Mouse (Mus musculus) liver, adult 2 months (tissue): ENCODE results near the gene Nfya. TPM values are rescaled to one million over a fixed set of nuclear protein-coding genes. Genes with fewer than 3 reads are reported as not detected.

Source experiments
- DNase-seq: peaks from one replicate; pipeline ENCODE4 v3.0.0-alpha.2; 2011; ENCODE audit warnings: low read depth, low spot score; ENCODE audit errors: extremely low read depth
- H3K27ac ChIP-seq: fragments of 200-500 bp; replicated peaks from 2 replicates; pipeline ENCODE4 v1.5.1; 2012; ENCODE audit warnings: low read depth, mild to moderate bottlenecking, control low read depth, inconsistent platforms, low read length; ENCODE audit not compliant: insufficient read depth
- H3K27me3 ChIP-seq: fragments of 200-500 bp; 2 replicates; pipeline ENCODE4 v1.6.1; 2012; ENCODE audit warnings: mild to moderate bottlenecking, moderate library complexity, low read length, inconsistent platforms; ENCODE audit not compliant: control insufficient read depth, insufficient read depth
- H3K36me3 ChIP-seq: fragments of 200-500 bp; 2 replicates; pipeline ENCODE4 v1.6.1; 2012; ENCODE audit warnings: low read length, inconsistent platforms; ENCODE audit not compliant: control insufficient read depth, insufficient read depth
- H3K4me1 ChIP-seq: fragments of 200-500 bp; 2 replicates; pipeline ENCODE4 v1.6.1; 2011; ENCODE audit warnings: low read length; ENCODE audit not compliant: control insufficient read depth, insufficient read depth
- H3K4me3 ChIP-seq: fragments of 200-500 bp; 2 replicates; pipeline ENCODE4 v1.5.1; 2011; ENCODE audit warnings: low read depth, mild to moderate bottlenecking, control low read depth, low read length, moderate library complexity; ENCODE audit not compliant: insufficient read depth
- H3K79me2 ChIP-seq: fragments of 200-500 bp; 2 replicates; pipeline ENCODE4 v1.6.1; 2012; ENCODE audit warnings: inconsistent platforms, mild to moderate bottlenecking, low read length, moderate library complexity; ENCODE audit not compliant: control insufficient read depth, insufficient read depth
- H3K9ac ChIP-seq: fragments of 200-500 bp; 2 replicates; pipeline ENCODE4 v1.6.1; 2012; ENCODE audit warnings: low read depth, mild to moderate bottlenecking, control low read depth, inconsistent platforms, low read length
- CTCF ChIP-seq: fragments of 200-500 bp; IDR thresholded peaks from 2 replicates; pipeline ENCODE4 v1.5.1; 2011; ENCODE audit warnings: low read depth, low read length, control low read depth
- POLR2A ChIP-seq: fragments of 200-500 bp; IDR thresholded peaks from 2 replicates; pipeline ENCODE4 v1.6.1; 2011; ENCODE audit warnings: low read length, control low read depth; ENCODE audit not compliant: insufficient read depth; ENCODE audit errors: extremely low read depth
- WGBS: fragments of 180-500 bp; shearing (Covaris S2); methylation state at CpG from one replicate; pipeline ENCODE4 v1.1.7; 2018; 5-methylcytosine and 5-hydroxymethylcytosine counted together
- polyA plus RNA-seq: library from polyadenylated mRNA; depleted of rRNA; stranded (reverse); fragments of >200 nt; gene quantifications from 2 replicates; pipeline ENCODE4 v1.2.3, GENCODE M21; 2012; rRNA removed
- total RNA-seq: library from RNA; depleted of rRNA; stranded (reverse); fragments of >200 nt; gene quantifications from 2 replicates; pipeline ENCODE4 v1.2.3, GENCODE M21; 2014; rRNA removed

Nfya gene
- total RNA-seq = 10.6 and 12.1 TPM in 2 replicates
- 11.0 and 16.3 TPM in 2 replicates for polyA plus RNA-seq

- under 1% methylated on average over 84 of the region's 84 CpGs for WGBS
- H3K4me1 ChIP-seq = peaks cover 10% of the 10 kb centered on the region
- TF ChIP-seq CTCF (no peak), POLR2A (peak; percentile 60)
- H3K4me3 ChIP-seq = peak within 1 kb of the TSS; percentile 74
- H3K27me3 ChIP-seq = no peaks in the 10 kb centered on the region
- peaks cover 13% of the 10 kb centered on the region; the same call in 1 of the 2 replicates for H3K79me2 ChIP-seq
- peak within 1 kb of the TSS; percentile 86 for H3K9ac ChIP-seq
- peak within 1 kb of the TSS; percentile 89 for H3K27ac ChIP-seq
- DNase-seq = peak; percentile 95
- peaks cover 4% of the 10 kb centered on the region; the same call in 1 of the 2 replicates for H3K36me3 ChIP-seq
These were observed at the start of gene Nfya, which contains the start of gene Oard1 for GRCm38 (mm10) chr17:48409380-48410298. Gene Nfya (minus strand): TSS chr17:48409906. Gene Oard1 (plus strand): TSS chr17:48410014.

DNA sequence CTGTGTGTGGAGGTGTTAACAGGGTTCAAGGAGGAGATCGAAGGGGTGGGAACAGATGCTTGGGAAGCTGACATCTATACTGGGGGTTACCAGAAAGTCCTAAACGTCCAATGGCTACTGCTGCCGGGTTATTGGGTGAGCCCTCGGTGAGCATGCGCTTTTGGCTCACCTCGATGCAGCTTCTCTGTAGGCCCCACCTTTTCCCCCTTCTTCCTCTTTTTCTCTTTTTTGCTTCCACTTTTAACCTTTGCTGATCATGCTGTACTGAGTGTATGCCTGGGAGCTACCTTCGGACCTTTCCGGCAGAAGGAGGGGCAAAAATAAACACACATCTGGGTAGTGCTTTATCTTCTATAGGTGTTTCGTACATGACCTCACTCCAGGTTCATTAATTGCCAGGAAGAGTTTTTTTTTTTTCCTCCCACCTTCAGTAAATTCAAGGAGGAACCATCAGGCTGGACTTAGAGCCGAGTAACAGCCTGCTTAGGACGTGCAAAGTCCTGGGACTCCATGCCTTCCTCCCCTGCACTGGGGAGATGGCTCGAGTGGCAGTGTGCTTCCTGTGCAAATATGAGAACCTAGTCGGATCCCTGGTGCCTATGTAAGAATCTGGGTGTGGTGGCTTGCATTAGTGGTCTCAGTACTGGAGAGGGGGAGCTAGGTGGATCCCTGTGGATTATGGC, 48.4 kb upstream of the Nfya start:
- Histone ChIP-seq H3K27ac (no peak overlapping the region), H3K9ac (no peak overlapping the region), H3K79me2 (no peaks in the 10 kb centered on the region), H3K4me1 (no peaks in the 10 kb centered on the region), H3K4me3 (no peak overlapping the region), H3K36me3 (no peaks in the 10 kb centered on the region), H3K27me3 (no peaks in the 10 kb centered on the region)
- DNase-seq = no peak
- TF ChIP-seq POLR2A (no peak), CTCF (no peak)
- WGBS = 48% methylated on average over 13 of the region's 13 CpGs

DNA sequence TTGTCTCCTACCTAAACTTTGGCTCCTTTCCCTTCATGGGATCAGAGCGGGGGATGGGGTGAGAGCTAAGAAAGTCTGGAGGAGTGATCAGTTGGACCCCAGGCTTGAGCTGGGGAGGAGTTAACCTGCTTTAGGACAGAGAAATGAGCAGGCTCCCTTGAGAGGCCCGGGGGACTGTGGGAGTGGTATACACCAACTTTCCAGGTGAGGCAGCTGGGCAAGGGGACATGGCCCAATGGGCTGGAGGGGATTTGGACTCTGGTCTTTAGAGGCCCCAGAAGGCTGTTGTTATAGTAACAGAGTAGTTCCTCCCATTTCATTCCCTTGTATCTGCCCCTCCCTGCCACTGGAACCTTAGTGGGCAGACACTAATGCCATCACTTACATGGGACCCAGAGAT, 46.2 kb upstream of the Nfya start:
- WGBS = 83% methylated on average over 2 of the region's 2 CpGs
- Histone ChIP-seq H3K27ac (no peak overlapping the region), H3K9ac (no peak overlapping the region), H3K27me3 (no peaks in the 10 kb centered on the region), H3K36me3 (no peaks in the 10 kb centered on the region), H3K79me2 (no peaks in the 10 kb centered on the region), H3K4me3 (no peak overlapping the region), H3K4me1 (no peaks in the 10 kb centered on the region)
- no peak for DNase-seq
- TF ChIP-seq CTCF (no peak), POLR2A (no peak)

DNA sequence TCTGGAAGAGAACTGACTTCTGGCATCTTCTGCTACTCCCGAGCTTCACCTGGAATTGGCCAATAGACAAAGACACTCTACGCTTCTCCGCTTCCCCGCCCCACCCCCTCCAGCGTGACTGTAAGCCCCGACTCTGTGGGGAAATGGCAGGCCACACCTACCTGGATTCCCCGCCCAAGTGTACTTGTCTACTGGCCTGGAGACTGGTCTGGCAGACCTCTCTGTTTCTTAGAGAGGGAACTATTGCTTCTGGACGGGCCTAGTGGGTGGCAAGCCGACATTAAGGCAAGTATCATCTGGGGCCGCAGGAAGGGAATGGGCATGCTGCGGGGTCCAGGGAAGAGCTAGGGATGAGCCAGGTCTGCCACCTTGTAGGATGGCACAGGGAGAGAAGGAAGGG, 45.0 kb upstream of the Nfya start, which contains the start of gene Unc5cl:
TSS of gene Unc5cl (plus strand) at position 214 of the 400 bp plus-strand sequence.
- no peaks in the 10 kb centered on the region for H3K36me3 ChIP-seq
- H3K79me2 ChIP-seq = no peaks in the 10 kb centered on the region
- DNase-seq = no peak
- WGBS = 61% methylated on average over 11 of the region's 11 CpGs
- TF ChIP-seq POLR2A = no peak
- no peak for TF ChIP-seq CTCF
- no peak within 1 kb of the TSS for H3K9ac ChIP-seq
- no peak within 1 kb of the TSS for H3K4me3 ChIP-seq
- H3K4me1 ChIP-seq = no peaks in the 10 kb centered on the region
- no peak within 1 kb of the TSS for H3K27ac ChIP-seq
- no peaks in the 10 kb centered on the region for H3K27me3 ChIP-seq

DNA sequence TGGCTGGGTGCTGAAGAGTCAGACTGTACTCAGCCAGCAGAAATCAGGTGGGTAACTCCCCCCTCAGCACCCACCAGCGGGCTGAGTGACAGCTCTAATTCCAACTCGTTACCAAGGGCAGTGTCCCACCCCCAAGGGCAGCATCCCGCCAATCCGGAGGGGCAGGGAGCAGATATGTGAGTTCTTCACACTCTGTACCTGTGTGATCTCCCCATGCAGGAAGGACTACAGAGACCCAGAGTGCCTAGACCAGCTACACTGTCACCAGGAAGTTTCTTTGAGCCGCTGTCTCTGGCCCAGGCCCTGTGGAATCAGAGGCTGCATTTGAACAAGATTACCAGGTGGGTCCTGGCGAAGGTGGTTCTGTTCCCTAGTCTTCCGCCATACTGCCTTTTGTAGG, 44.5 kb upstream of the Nfya start:
- H3K4me3 ChIP-seq = no peak overlapping the region
- WGBS = 62% methylated on average over 7 of the region's 7 CpGs
- H3K9ac ChIP-seq = no peak overlapping the region
- H3K4me1 ChIP-seq = no peaks in the 10 kb centered on the region
- TF ChIP-seq POLR2A (no peak), CTCF (no peak)
- no peaks in the 10 kb centered on the region for H3K79me2 ChIP-seq
- DNase-seq = no peak
- H3K27me3 ChIP-seq = no peaks in the 10 kb centered on the region
- H3K27ac ChIP-seq = no peak overlapping the region
- H3K36me3 ChIP-seq = no peaks in the 10 kb centered on the region
